Mouse (Mus musculus): ENCODE measurements around the gene Iqcf3.

DNA sequence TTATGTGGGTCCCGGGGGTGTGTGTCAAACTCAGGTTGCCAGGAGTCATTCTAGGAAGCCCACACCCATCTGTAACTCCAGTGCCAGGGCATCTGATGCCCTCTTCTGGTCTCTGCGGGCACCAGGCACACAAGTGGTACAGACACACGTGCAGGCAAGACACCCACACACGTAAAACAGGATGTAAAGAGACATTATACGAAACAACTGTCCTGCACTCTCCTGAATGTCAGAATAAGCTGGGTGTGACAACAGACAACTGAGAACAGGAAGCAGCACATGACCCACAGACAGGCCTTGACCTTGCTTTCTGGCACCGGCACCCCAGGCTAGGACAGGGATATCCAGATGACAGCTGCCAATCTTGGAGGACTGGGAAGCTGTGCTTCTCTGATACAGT is 92.1 kb downstream of the Iqcf3 start:
- TF ChIP-seq CTCF (IDR thresholded peaks at IDR 0.05; ENCODE audit: insufficient read depth, low read depth, low read length) (no peak), POLR2A (IDR thresholded peaks at IDR 0.05; ENCODE audit: insufficient read depth, low read depth, low read length) (no peak)
